Mouse (Mus musculus) myocyte (in vitro differentiated cells): ENCODE data around the gene Htra3.

Experiments used
- CEBPB ChIP-seq: IDR thresholded peaks from 2 replicates; pipeline ENCODE4 v1.6.1; 2011; ENCODE audit warnings: mild to moderate bottlenecking, moderate library complexity; ENCODE audit not compliant: poor library complexity, insufficient read depth, severe bottlenecking
- E2F4 ChIP-seq: IDR thresholded peaks from one replicate; pipeline ENCODE4 v1.6.1; 2011; ENCODE audit warnings: mild to moderate bottlenecking, control low read depth, moderate library complexity; ENCODE audit not compliant: insufficient read depth
- MYOD1 ChIP-seq, 3 experiments: IDR thresholded peaks; one replicate each; pipeline ENCODE4 v1.6.1; 2011; ENCODE audit warnings: control low read depth in 2 of 3, low read depth in 2 of 3, mild to moderate bottlenecking in 2 of 3, moderate library complexity in 1 of 3; ENCODE audit not compliant: insufficient read length in 2 of 3, control insufficient read depth in 1 of 3
- MYOG ChIP-seq, 3 experiments: IDR thresholded peaks; one replicate each; pipeline ENCODE4 v1.6.1; 2011; ENCODE audit warnings: control low read depth in 2 of 3, low read depth in 2 of 3, mild to moderate bottlenecking in 2 of 3; ENCODE audit not compliant: insufficient read length in 2 of 3, control insufficient read depth in 1 of 3, insufficient read depth in 1 of 3
- POLR2A ChIP-seq: IDR thresholded peaks from one replicate; pipeline ENCODE4 v1.6.1; 2011; ENCODE audit warnings: low read depth, mild to moderate bottlenecking, control low read depth, moderate library complexity; ENCODE audit not compliant: insufficient read length
- POLR2AphosphoS2 ChIP-seq: IDR thresholded peaks from one replicate; pipeline ENCODE4 v1.6.1; 2011; ENCODE audit warnings: low read depth, control low read depth; ENCODE audit not compliant: insufficient read length
- TCF3 ChIP-seq: IDR thresholded peaks from one replicate; pipeline ENCODE4 v1.6.1; 2011; ENCODE audit warnings: low read depth, control low read depth; ENCODE audit not compliant: insufficient read length
- USF1 ChIP-seq: IDR thresholded peaks from one replicate; pipeline ENCODE4 v1.6.1; 2011; ENCODE audit warnings: low read depth, mild to moderate bottlenecking, control low read depth, moderate library complexity

DNA sequence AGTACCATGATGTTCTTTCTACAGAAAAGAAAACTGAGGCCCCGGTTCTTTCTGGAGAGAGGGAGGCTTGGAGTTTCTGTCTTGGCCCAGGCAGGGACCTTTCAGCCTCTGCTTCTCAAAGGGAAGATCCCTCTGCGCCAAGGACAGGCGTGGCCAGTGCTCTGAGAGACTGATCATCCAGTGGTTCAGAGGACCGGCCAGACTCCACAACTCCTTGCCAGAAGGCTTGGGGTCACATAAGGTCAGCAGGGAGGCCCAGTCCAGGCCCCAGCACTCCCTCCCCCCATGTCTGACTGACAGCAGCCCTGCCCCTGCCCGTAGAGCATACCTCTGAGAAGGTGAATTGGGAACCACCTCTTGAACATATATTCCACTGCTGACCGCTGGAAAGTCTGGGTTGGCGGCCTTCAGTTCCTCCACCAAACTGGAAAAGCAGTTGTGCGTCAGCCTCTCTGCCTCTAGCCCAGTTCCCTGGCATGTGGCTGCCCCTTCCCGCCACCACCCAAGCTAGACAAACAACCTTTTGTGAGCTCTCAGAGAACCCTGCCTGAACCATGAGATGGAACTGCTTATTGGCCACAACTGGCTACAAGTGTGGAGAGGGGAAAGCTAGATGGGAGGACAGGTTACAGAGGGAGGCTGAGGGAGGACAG, 25.7 kb downstream of the Htra3 start:
- TF ChIP-seq POLR2A, result no peak
- no peak for TF ChIP-seq E2F4
- no peak for TF ChIP-seq CEBPB
- no peak for TF ChIP-seq MYOG (IDR thresholded peaks at IDR 0.05; ENCODE audit: control insufficient read depth in 1 of 3, insufficient read depth in 1 of 3, insufficient read length in 2 of 3, low read depth in 2 of 3)
- no peak for TF ChIP-seq USF1
- no peak for TF ChIP-seq MYOD1 (IDR thresholded peaks at IDR 0.05; ENCODE audit: control insufficient read depth in 1 of 3, insufficient read length in 2 of 3, low read depth in 2 of 3)
- TF ChIP-seq POLR2AphosphoS2, result no peak
- TF ChIP-seq TCF3, result no peak
